Mouse (Mus musculus) cerebellum, adult 11 months (tissue): Measurements from ENCODE around the gene Grrp1.
"Not testable (repeated sequence)": the region's sequence is repeated elsewhere in the genome, so short reads cannot be mapped to it uniquely, and the experiment has no call there.

ENCODE experiments used
- DNase-seq: peaks from one replicate; pipeline ENCODE4 v3.0.0; 2022

Gene Grrp1

DNA sequence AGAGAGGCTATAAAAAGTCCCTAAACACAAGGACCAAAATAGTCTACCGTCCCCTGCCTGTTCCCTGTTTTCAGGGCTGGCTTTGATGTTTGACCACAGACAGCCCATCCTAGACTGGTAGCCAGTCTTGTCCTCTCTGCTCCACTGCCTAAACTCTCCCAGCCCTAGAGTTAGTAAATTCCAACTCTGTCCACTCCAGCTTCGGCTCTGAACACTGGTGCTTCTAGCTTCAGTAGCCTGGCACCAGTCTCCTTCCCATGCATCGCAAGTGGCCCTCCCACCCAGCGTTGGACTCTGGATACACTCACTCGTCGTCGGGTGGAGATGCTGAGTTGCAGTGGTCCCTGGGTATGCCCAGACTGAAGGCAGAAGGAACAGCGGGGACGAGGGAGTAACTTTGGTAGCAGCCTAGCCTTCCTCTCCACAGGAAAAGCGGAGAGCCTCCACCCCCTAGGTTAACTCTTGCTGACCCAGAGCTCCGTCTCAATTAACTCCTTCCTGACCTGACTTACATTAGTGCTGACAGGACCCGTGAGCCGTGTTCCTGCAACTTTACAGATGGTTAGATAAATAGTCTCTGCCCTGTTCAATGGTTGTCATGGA, at the start of gene Grrp1:
Gene Grrp1 (minus strand): TSS at position 385 of the 603 bp plus-strand sequence.
- no peak for DNase-seq

DNA sequence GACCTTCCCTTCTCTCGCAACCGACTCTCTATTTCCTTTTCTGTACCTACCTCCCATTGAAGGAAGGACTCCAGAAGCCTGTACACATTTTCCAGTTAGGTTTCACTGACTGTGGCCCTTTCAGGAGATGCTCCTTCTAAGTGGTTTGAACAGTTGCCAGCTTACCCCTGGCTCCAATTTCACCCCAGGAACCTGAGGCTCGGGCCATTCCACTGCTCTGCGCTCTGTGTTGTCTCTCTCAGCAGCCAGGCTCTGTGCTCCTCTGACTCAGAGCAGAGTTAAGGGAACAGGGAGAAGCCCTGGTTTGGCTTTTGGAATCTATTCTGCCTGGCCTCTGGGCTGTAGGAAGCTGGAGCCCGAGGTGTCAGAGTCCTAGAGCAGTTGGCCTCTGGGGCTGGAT, 48.2 kb upstream of the Grrp1 start:
- DNase-seq, result no peak

DNA sequence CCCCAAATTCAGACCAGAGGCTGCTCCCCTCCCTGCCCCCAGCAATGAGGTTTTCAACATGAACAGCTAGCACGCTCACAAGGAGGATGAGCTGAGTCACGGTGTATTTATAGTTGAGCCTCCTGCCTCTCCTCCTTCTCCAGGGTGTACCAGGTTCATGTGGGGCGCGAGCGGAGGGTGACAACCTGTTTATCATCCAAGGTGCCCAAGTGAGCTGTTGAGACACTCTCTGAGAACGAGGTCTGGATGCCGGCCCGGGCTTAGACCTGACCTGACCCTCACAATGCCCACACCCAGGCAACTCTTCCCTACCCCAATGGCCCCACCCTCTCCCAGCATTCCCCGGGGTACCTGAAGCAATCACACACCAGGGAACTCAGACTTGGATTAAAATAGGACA, 46.4 kb upstream of the Grrp1 start:
- DNase-seq, result no peak

DNA sequence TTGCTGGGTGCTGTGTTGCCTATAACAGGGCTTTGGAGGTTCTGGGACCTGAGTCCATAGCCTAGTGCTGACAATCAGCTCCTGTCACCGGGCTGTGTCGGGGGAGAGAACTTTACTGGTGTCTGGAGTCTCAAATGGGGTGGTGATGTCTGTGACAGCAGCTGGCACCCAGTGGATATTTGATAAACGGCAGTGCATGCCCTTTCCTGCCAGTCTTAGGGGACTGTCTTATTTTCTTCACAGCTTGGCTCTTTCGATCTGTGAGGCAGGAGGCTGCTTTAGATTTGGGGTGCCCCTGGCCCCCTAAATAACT, 45.5 kb upstream of the Grrp1 start:
- no peak for DNase-seq

DNA sequence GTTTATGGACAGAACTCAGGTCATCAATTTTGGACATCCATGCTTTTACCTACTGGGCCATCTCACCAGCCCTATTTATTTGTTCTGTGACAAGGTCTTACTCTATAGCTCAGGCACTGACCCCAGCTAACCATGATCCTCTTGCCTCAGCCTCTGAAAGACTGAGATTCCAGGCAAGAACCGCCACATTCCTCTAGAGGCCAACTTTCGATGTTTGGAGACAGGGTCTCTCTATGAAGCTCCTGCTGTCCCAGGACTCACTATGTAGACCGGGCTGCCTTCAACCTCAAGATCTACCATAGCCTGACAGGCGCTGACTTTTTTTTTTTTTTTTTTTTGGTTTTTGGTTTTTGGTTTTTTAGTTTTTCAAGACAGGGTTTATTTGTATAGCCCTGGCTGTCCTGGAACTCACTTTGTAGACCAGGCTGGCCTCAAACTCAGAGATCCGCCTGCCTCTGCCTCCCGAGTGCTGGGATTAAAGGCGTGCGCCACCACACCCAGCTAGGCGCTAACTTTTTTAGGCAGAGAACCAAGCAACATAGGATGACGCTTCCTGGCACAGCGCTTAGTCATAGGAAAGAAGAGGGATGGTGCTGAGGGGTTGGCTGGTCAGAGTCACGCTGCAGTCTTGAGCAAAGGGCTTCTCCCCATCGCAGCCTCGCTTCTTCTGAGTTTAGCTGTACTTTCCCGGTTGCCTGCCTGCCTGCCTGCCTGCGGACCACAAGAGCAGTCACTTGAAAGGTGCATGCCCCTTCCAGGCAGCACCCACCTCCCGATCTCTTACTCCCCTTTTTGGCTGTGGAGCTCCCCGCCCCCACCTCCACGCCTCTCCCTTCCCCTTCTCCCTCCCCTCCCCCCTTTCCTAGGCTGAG, 45.0 kb upstream of the Grrp1 start:
- DNase-seq, result no peak

DNA sequence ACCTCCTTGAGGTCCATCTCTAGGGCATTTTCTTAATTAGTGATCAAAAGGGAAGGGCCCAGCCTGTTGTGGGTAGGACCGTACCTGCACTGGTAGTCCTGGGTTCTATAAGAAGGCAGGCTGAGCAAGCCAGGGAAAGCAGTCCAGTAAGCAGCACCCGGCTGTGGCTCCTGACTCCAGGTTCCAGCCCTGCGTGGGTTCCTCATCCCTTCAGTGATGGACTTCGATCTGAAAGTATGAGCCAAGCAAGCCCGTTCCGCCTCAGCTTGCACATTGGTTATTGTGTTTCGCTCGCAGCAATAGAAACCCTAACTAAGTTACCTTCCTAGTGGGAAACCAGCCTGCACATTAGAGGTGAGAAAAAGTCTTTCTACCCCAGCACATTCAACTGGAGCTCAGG, 43.5 kb upstream of the Grrp1 start:
- DNase-seq, result no peak

DNA sequence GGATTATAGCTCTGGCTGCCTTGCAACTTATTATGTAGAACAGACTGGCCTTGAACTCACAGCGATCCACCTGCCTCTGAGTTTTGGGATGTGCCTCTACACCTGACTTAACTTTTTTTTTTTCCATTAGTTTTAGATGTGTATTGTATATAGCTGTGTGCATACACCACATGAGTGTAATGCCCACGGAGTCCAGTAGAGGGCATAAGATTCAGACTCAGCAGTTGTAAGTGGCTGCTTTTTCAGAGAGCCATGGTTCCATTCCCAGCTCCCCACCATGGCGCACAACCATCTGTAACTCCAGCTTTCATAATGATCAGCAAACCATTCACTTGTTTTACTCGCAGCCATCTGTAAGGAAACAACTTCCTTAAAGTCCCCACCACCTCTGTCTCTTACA, 42.6 kb upstream of the Grrp1 start:
- no peak for DNase-seq

DNA sequence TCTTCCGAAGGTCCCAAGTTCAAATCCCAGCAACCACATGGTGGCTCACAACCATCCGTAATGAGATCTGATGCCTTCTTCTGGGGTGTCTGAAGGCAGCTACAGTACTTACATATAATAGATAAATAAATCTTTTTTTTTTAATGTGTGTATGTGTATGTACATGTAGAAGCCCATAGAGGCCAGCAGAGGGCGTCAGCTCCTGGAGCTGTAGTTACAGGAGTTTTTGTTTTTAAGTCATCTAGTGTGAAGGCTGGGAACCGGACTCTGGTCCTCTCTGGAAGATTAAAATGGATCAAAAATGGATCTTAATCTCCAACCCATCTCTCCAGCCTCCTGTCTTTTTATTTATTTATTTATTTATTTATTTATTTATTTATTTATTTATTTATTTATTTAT, 42.2 kb upstream of the Grrp1 start:
- not testable (repeated sequence) for DNase-seq

DNA sequence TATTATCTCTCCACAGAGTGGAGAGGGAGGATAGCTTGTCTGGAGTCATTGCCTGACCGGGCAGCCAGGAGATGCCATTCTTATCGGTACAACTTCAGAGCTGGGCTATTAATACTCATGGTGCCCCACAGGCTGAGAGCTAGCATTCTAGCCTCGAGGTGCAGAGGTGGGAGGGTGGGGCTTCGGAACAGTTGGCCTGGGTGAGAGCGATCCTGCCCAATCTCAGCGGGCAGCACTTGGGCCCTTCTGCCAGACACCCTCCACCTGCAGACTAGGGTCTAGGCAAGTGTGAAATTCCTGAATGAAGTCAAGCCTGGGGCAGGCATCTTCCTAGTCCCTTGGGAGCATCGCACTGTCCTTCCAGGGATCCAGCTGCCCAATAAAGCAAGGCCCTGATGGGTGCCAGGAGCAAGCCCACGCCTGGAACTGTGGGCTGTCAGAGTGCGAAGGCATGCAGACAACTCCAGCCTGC, 39.8 kb upstream of the Grrp1 start:
- DNase-seq, result no peak

DNA sequence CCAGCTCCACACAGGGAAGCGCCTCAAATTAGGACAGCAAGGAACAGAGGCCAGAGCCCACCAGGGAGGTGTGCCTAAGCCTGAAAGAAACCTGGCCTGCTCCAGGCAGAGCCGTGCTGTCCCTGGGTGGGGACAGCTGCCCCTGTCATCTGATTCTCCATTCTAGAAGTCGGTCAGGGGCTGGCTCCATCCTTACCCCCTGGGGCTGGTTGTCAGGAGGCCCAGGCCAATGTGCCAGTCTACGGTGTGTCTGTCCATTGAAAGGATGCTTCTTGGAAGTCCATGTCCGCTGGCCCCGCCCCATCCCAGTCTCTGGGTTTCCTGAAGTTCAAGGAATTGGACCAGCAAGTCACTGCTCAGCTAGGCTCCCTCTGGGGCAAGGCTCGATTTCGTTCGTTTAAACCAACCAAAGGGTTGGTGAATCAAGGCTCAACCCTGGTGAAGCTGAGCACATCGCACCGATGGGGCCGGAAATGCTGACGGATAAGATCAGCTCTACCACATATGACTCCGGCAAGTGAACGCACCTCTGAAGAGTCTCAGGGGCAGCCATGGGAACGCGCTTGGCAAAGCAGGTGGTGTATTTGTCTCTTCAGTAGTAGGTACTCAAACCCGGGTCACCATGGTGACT, 39.3 kb upstream of the Grrp1 start:
- DNase-seq, result no peak

DNA sequence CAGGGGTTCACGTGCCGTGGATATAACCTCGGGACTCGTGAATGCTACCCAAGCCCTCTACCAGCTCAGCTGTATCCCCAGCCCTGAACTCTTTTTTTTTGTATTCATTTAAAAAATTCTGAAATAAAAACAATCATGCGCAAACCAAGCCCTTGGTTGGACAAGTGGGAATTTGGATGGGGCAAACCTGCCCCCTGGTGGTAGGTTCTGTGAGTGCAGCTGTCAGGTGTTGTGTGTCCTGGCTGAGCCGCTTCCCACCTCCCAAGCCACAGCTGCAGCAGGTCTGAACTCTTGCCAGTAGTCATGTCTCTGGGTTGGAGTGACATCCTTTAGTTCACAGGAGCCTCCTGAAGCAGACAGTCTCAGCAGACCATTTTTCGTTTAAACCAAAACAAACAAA, 38.2 kb upstream of the Grrp1 start:
- peak; percentile 63 for DNase-seq

DNA sequence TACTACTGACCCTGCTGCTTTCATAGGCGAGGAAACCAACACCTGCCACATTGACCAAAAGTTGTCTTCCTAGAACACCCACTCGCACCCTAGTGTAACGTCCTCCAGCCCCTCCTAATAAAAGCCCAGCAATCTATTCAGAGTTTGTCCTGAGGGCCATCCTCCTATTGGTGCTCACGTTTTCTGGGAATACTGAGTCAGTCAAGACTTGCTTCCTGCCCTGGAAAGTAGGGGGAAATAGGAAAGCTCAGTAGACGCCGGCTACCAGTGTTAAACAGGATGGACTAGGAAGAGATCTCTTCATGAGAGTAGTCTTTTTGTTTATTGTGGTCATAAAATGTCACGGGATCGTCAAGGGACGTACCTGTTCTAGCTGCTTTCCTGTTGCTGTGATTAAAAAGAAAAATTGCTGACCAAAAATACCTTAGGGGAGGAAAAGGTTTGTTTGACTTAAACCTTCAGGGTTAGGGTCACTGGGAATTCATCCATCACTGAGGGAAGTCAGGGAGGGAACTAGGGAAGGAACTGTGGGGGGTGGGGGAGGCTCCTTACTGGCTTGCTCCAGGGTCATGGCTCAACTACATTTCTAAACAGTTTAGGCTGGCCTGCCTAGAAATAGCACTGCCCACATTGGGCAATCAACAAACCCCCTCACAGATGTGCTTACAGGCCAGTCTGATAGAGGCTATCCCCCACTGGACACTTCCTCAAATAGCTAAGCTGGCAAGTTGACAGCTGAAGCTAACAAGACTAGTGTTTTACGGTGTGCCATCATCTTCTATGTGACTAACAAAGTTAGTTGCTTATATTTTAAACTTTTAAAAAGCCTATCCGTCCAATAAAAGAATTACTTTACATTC, 34.7 kb upstream of the Grrp1 start:
- DNase-seq, result no peak

DNA sequence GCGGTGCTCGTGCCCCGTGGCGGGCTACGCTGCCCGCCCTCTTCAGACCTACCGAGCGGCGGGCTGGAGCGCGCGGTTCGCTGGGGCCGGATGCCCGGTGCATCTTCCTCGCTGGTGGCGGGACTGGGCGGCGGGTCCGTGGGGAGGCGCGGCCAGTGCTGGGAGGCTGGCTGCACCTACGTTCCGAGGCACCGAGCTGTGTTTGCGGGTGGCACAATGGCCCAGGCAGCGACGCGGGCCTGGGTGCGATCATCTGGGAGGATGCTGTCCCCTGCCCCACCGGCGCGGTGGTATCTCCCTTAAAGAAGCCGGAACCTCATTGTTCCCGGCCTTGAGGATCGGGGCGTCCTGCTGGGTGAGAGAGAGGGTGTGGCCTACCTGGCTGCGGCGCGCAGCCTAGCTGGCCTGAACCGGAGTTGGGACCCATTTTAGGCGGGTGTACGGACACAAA, 33.7 kb upstream of the Grrp1 start, which contains the start of gene Pdik1l:
Gene Pdik1l (minus strand): TSS at position 321 of the 451 bp plus-strand sequence.
- DNase-seq, result peak; percentile 70

DNA sequence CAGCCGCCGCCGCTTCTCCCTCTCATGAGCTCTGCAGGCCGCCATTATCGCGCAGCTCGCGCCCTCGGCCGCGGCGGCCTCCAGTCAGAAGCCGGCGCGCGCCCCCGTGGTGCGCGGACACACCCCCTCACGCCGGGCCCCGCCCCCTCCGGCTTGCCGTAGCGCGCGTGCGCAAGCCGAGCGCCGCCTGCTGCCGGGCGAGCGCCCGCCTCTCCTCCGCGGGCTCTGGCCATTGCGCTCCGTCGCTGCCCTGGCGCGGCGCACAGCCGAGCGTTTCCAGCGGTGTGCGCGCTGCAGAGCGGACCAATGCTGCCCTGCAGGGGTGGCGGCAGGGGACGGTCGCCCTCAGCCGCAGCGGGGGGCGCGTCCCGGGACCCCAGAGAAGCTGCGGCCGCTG, 33.3 kb upstream of the Grrp1 start:
- peak; percentile 96 for DNase-seq

DNA sequence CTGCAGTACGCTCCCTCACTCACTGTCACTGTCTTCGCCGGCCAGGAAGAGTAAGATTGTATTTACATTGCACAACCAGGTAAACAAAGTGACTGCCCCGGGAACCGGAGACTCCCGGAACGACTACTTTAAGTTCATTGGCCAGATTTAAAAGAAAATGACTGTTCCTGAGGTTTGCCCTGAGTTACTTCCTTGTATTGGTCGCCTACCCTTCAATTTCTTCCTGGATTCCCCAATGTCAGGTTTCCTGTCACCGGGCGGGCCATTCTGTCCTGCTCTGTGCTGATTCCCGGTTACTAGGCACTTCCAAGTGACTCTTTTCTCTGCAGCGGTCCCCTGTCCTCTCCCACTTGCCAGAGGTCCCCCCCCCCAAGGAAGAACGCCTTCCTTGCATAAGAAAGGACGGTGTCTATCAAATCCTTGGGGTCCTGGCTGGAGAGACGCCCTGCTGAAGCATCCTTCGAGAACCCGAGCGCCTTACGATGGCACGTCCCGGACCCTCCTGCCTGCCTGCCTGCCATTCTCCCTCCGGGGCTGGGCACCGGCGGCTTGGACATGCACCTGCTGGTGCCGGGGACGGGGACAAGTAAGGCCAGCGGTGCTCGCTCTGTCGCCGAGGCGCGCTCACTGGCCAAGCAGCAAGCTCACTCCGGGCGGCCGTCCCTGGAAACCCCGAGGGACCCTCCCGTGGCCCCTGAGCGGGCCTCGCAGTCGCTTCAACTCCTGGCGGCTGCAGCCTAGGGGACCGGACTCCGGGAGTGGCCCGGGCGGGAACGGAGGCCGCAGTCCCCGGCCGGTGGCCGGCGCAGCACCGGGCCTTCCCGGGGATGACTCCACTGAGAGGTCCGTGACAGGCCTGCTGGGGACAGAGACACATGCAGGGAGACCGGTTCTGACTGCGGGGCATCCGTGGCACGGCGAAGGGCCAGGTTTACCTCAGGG, 32.6 kb upstream of the Grrp1 start:
- no peak for DNase-seq

DNA sequence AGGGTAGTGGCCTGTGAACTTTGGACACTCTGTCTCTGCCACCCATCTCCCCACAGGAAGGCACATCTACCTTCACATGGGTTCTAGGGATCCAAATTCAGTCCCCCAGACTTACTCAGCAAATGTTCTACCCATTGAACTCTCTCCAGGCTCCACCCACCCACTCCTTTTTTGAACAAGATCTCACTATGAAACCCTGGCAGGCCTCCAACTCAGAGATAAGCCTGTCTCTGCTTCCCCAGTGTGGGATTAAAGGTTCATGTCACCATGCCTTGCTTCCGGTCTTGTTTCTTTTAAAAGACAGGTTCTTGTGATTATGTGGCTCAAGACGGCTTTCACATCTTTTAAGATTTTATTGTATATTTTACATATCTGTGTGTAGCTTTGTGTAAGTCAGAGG, 31.0 kb upstream of the Grrp1 start:
- no peak for DNase-seq

DNA sequence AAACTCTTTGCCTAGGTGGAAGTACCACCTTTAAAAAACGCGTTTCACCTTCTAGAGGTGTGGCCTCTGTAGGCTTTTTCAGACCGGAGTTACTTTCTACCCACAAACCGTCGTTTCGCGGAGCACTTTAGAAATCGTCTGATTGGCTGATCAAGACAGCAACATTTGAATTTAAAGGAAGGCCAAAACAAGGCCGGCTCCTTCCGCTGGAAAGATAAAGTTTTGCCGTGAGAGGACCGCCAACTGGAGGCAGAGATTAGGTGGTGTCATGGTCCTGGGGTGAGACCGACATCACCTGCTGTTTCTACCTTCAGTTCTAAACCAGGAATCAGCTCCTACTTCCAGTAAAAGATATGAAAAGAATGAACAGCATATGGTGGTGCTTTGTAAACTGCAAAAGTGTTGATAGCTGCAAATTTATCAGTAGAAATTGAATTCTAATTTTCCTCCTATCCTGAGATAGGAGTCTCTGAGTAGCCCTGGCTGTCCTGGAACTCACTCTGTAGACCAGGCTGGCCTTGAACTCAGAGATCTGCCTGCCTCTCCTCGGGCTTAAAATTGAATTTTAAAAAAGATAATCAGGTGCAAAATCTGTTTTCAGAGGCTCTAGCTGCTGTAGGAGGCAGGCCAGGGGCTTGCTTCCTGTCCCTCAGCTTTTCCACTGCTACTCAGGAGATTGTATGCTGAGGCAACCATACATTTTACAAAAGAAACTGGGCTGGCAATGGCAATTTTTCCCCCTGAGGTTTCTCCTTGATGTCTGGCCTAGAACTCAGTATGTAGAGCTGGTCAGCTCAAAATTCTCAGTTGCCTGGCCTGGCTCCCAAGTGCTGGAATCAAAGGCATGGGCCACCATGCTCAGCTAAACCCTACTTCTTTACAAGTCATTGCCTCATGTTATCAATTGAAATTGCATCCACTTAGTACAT, 19.8 kb upstream of the Grrp1 start:
- DNase-seq, result no peak

DNA sequence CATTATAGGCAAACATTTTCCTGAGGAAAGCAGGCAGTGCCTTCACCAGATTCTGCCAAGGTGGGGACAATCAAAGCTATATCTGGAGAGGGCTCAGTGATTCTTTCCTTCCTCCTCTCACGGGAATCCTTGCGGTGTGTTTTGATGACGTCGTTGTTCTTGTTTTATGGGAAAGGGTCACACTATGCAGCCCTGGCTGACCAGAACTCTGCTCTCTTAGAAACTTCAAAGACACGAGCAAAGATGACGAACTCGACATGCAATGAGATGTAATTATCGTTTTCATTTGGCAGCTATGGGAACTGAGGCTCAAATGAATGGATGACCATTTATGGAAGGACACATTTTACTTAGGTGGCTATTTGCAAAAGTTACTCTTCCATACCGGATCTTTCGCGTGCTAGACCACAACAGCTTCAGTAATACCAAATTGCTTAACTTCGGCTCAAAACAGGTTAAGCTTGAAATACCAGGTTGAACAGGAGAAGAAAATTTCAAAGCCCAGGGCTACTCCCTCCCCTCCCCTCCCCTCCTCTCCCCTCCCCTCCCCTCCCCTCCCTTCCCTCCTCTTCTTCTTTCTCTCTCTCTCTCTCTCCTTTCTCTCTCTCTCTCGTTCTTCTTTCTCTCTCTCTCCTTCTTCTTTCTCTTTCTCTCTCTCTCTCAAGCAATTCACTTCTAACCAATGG, 19.0 kb upstream of the Grrp1 start:
- no peak for DNase-seq

DNA sequence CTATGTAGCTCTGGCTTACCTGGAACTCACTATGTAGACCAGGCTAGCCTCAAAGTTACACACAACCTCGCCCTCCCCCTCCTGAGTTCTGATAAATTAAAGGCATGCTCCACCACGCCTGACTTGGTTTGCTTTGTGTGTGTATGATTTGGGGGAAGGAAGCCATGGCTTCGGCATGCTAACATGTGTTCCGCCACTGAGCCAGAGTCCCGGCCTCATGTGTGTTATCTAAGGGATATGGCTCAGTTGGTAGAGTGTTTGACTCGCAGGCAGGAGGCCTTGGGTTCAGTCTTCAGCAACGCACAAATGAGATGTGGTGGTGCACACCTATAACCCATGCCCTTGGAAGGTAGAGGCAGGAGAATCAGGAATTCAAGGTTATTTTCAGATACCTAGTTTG, 18.1 kb upstream of the Grrp1 start:
- DNase-seq, result no peak

DNA sequence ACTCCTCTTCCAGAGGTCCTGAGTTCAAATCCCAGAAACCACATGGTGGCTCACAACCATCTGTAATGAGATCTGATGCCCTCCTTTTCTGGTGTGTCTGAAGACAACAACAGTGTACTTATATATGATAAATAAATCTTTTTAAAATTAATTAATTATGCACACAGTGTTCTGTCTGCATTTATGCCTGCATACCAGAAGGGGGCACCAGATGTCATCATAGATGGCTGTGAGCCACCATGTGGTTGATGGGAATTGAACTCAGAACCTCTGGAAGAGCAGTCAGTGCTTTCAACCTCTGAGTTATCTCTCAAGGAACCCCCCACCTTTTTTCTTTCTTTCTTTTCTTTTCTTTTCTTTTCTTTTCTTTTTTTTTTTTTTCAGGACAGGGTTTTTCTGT, 15.7 kb upstream of the Grrp1 start:
- DNase-seq, result not testable (repeated sequence)
